Mouse (Mus musculus) spleen, adult 2 months (tissue): ENCODE measurements around the gene Slc7a5. TPM values are rescaled to one million over a fixed set of nuclear protein-coding genes. Genes with fewer than 3 reads are reported as not detected.

Experiments
- DNase-seq, 2 experiments: peaks; one replicate each; pipeline versions ENCODE4 v3.0.0 to v3.0.0-alpha.2; 2012 to 2021; ENCODE audit warnings: low spot score in 2 of 2, low read depth in 1 of 2
- H3K27ac ChIP-seq: fragments of 200-500 bp; 2 replicates; pipeline ENCODE4 v1.5.1; 2012; ENCODE audit warnings: low read length, inconsistent platforms; ENCODE audit not compliant: insufficient read depth
- H3K27me3 ChIP-seq: fragments of 200-500 bp; 2 replicates; pipeline ENCODE4 v1.6.1; 2012; ENCODE audit warnings: mild to moderate bottlenecking, moderate library complexity, low read length, inconsistent platforms; ENCODE audit not compliant: control insufficient read depth, insufficient read depth
- H3K36me3 ChIP-seq: fragments of 200-500 bp; 2 replicates; pipeline ENCODE4 v1.6.1; 2012; ENCODE audit warnings: mild to moderate bottlenecking, low read length, inconsistent platforms; ENCODE audit not compliant: control insufficient read depth, insufficient read depth
- H3K4me1 ChIP-seq: fragments of 200-500 bp; 2 replicates; pipeline ENCODE4 v1.6.1; 2011; ENCODE audit warnings: inconsistent platforms; ENCODE audit not compliant: control insufficient read depth, insufficient read depth, insufficient read length
- H3K4me3 ChIP-seq: fragments of 200-500 bp; 2 replicates; pipeline ENCODE4 v1.5.1; 2011; ENCODE audit warnings: mild to moderate bottlenecking, inconsistent platforms; ENCODE audit not compliant: insufficient read depth, insufficient read length; ENCODE audit errors: extremely low read depth
- CTCF ChIP-seq: fragments of 200-500 bp; IDR thresholded peaks from 2 replicates; pipeline ENCODE4 v1.5.1; 2011; ENCODE audit warnings: mild to moderate bottlenecking, inconsistent platforms; ENCODE audit not compliant: insufficient read depth, insufficient read length, insufficient replicate concordance; ENCODE audit errors: extremely low read depth
- POLR2A ChIP-seq: fragments of 200-500 bp; IDR thresholded peaks from 2 replicates; pipeline ENCODE4 v1.6.1; 2011; ENCODE audit warnings: low read depth, low read length, inconsistent platforms
- WGBS: fragments of 180-500 bp; shearing (Covaris S2); methylation state at CpG from one replicate; pipeline ENCODE4 v1.1.7; 2018; 5-methylcytosine and 5-hydroxymethylcytosine counted together
- polyA plus RNA-seq: library from polyadenylated mRNA; depleted of rRNA; stranded (reverse); fragments of >200 nt; gene quantifications from 2 replicates; pipeline ENCODE4 v1.2.3, GENCODE M21; 2012

Gene Slc7a5
- polyA plus RNA-seq, 1 experiment: 45.0 TPM

DNA sequence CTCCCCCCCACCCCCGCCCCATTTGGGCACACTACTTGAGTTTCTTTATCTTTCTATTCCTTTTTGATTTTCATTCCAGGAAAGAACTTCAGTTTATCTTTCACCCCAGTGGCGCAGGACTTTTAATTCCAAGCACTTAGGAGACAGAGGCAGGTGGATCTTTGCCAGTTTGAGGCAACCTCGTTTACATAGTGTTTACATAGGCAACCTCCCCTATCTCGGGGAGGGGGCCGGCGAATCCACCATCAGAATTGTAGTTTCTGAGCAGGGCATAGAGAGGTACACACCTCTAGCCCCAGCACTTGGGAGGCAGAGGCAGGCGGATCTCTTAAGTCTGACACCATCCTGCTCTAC, 44.1 kb upstream of the Slc7a5 start:
- Histone ChIP-seq H3K4me3 (peak overlapping the region; percentile 90; the same call in 1 of the 2 replicates), H3K27ac (no peak overlapping the region), H3K4me1 (peaks cover 25% of the 10 kb centered on the region; the same call in 1 of the 2 replicates), H3K27me3 (no peaks in the 10 kb centered on the region), H3K36me3 (peaks cover 4% of the 10 kb centered on the region; the same call in 1 of the 2 replicates)
- DNase-seq: no peak
- 22% methylated on average over 7 of the region's 7 CpGs for WGBS
- no peak for TF ChIP-seq POLR2A
- no peak for TF ChIP-seq CTCF

- Histone ChIP-seq H3K27me3 (no peaks in the 10 kb centered on the region), H3K36me3 (peaks cover 4% of the 10 kb centered on the region; the same call in 1 of the 2 replicates), H3K4me1 (peaks cover 25% of the 10 kb centered on the region; the same call in 1 of the 2 replicates), H3K27ac (peak overlapping the region; percentile 79), H3K4me3 (peak overlapping the region; percentile 90)
- WGBS: under 1% methylated on average over 97 of the region's 97 CpGs
- no peak for TF ChIP-seq CTCF
- no peak for TF ChIP-seq POLR2A
- peak; percentile 29 to 52 for DNase-seq
Measured at GRCm38 (mm10) chr8:121950749-121951655, 43.5 kb upstream of the Slc7a5 start.

DNA sequence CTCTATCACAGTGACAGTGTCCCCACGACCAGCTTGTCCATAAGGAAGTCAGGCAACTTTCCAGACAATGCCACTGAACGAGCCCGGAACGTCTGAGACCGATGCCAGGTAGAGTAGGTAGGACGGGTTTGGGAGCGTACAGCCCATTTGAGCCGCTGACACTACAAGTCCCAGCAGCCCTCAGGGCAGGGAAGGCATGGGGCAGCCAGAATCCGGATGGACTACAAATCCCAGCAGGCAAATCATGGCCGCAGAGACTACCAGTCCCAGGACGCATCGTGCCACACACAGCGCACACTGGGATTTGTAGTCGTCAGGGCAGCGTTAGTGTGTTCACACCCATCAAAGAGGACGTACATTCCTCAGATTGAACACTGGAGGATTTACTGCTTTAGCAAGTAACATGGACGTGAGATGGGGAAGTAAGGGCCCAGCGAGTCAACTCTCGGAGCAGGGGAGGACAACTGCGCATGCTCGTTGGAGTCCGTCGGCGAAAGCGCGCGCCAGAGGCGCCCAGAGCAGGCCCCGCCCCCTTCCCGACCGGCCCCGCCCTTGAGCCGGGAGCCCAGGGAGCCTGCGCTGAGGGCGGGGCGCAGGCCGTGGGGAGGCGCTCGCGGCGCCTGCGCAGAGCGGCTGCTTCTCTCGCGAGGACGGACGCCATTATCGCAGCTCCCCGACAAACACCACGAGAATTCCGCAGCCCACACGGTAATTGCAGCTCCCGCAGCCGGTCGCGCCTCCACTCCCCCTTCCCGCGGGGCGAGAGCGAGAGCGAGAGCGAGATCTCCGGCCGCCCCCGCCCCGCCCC, 42.7 kb upstream of the Slc7a5 start:
- TF ChIP-seq CTCF (no peak), POLR2A (peak; percentile 77)
- Histone ChIP-seq H3K27ac (peak overlapping the region; percentile 95), H3K4me3 (peak overlapping the region; percentile 90), H3K4me1 (peaks cover 25% of the 10 kb centered on the region; the same call in 1 of the 2 replicates), H3K27me3 (no peaks in the 10 kb centered on the region), H3K36me3 (peaks cover 3% of the 10 kb centered on the region; the same call in 1 of the 2 replicates)
- peak; percentile 98 for DNase-seq
- under 1% methylated on average over 64 of the region's 66 CpGs for WGBS

DNA sequence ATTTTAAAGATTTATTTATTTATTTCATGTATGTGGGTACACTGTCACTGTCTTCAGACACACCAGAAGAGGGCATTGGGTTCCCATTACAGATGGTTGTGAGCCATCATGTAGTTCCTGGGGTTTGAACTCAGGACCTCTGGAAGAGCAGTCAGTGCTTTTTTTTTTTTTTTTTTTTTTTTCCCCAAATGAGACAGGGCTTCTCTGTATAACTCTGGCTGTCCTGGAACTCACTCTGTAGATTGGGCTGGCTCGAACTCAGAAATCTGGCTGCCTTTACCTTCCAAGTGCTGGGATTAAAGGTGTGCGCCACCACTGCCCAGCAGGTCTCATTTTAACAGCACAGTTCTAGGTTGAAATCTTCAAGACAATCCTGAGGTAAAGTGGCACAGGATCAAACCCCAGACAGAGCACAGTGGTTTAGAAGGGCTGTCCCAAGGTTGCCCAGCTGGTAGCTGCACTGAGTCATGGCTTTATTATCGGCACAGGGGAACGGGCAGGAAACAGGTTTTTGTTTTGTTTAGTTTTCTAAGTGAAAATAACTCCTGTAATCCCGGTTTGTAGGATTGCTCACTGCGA, 41.8 kb upstream of the Slc7a5 start, which contains the start of gene Banp:
Gene Banp, plus strand, starts transcription at position 529 of the 579 bp plus-strand sequence.
- no peak for TF ChIP-seq POLR2A
- TF ChIP-seq CTCF: no peak
- 42% methylated on average over 6 of the region's 6 CpGs for WGBS
- no peak for DNase-seq
- H3K4me3 ChIP-seq: peak within 1 kb of the TSS; percentile 90
- 0 out of 2 replicates have a peak, but pooled peaks cover 2% of the 10 kb centered on the region for H3K36me3 ChIP-seq
- H3K27me3 ChIP-seq: no peaks in the 10 kb centered on the region
- peaks cover 23% of the 10 kb centered on the region; the same call in 1 of the 2 replicates for H3K4me1 ChIP-seq
- H3K27ac ChIP-seq: peak within 1 kb of the TSS; percentile 95

DNA sequence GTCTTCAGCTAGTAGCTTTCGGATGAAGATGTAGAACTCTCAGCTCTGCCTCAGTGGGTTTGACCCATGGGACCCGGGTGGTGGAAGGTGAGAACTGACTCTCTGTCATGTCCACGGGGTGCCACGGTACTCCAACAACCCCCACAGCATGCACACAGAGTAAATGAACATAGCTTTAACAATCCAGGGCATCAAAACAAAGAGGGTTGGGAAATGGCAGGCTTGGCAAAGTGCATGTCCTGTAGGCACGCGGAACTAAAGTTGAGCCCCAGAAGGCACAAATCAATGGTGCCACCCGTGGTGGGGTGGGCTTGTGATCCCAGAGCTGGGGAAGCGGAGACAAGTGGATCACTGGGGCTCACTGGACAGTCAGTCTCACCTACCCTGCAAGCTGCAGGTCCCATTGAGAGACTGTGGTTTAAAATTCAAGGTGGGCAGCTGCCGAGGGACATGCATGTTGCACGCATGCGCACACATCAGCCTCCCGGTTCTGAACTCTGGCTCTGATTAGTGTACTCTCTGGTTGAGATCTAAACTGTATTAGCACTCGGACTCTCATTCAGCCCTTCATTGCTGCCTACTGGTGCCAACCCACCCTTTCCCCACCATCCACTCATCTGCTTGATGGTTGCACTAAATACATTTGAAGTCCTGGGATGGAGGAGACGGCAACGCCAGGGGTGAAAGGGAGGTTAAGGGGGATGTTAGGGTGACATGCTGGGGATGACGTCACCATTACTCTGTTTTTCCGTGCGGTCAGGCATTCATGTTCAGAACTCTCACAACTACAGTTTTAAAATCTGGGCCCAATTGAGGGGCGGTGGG, 41.0 kb upstream of the Slc7a5 start:
- DNase-seq: peak in 1 of 2 experiments; percentile 14
- H3K27ac ChIP-seq: peak overlapping the region; percentile 42; the same call in 1 of the 2 replicates
- H3K36me3 ChIP-seq: no peaks in the 10 kb centered on the region
- H3K4me1 ChIP-seq: peaks cover 20% of the 10 kb centered on the region; the same call in 1 of the 2 replicates
- TF ChIP-seq CTCF (no peak), POLR2A (no peak)
- no peaks in the 10 kb centered on the region for H3K27me3 ChIP-seq
- 53% methylated on average over 19 of the region's 19 CpGs for WGBS
- H3K4me3 ChIP-seq: peak overlapping the region; percentile 63

- TF ChIP-seq CTCF (no peak), POLR2A (no peak)
- 1% methylated on average over 18 of the region's 18 CpGs for WGBS
- Histone ChIP-seq H3K4me3 (peak overlapping the region; percentile 63), H3K4me1 (peaks cover 18% of the 10 kb centered on the region; the same call in 1 of the 2 replicates), H3K27me3 (no peaks in the 10 kb centered on the region), H3K36me3 (no peaks in the 10 kb centered on the region), H3K27ac (peak overlapping the region; percentile 41; the same call in 1 of the 2 replicates)
- DNase-seq: peak; percentile 45 to 82
Measured at GRCm38 (mm10) chr8:121947753-121948141, 40.3 kb upstream of the Slc7a5 start.
